Mouse (Mus musculus) forebrain, embryonic 16.5 days (tissue): ENCODE results near the gene Cep350. TPM values are rescaled to one million over a fixed set of nuclear protein-coding genes. Genes with fewer than 3 reads are reported as not detected.

Experiments used
- ATAC-seq: fragments of 200-750 bp; cut with Nextera tagmentation; 2 replicates; pipeline ENCODE4 v1.8.0; 2017; ENCODE audit warnings: mild to moderate bottlenecking, moderate library complexity
- H3K27ac ChIP-seq: fragments of 300-500 bp; sonication (generic); 2 replicates; pipeline ENCODE4 v1.5.1; 2014; ENCODE audit warnings: low read length, control low read depth
- H3K27me3 ChIP-seq: fragments of 300-500 bp; sonication (generic); replicated peaks from 2 replicates; pipeline ENCODE4 v1.6.1; 2014; ENCODE audit warnings: low read length; ENCODE audit not compliant: control insufficient read depth, insufficient read depth
- H3K36me3 ChIP-seq: fragments of 300-500 bp; sonication (generic); 2 replicates; pipeline ENCODE4 v1.6.1; 2014; ENCODE audit not compliant: control insufficient read depth, insufficient read depth
- H3K4me1 ChIP-seq: fragments of 300-500 bp; sonication (generic); replicated peaks from 2 replicates; pipeline ENCODE4 v1.6.1; 2014; ENCODE audit warnings: low read length; ENCODE audit not compliant: control insufficient read depth, insufficient read depth
- H3K4me2 ChIP-seq: fragments of 300-500 bp; sonication (generic); 2 replicates; pipeline ENCODE4 v1.6.1; 2014; ENCODE audit warnings: mild to moderate bottlenecking, low read length, control low read depth
- H3K4me3 ChIP-seq: fragments of 300-500 bp; sonication (generic); replicated peaks from 2 replicates; pipeline ENCODE4 v1.5.1; 2014; ENCODE audit warnings: mild to moderate bottlenecking, low read length, control low read depth
- H3K9ac ChIP-seq: fragments of 300-500 bp; sonication (generic); replicated peaks from 2 replicates; pipeline ENCODE4 v1.6.1; 2014; ENCODE audit warnings: low read depth, low read length, control low read depth
- H3K9me3 ChIP-seq: fragments of 300-500 bp; sonication (generic); 2 replicates; pipeline ENCODE4 v1.6.1; 2016; ENCODE audit warnings: low read length; ENCODE audit not compliant: control insufficient read depth
- WGBS: fragments of 180-500 bp; shearing (Covaris S2); extraction: QIAGEN DNeasy Blood & Tissue Kit; methylation state at CpG from one replicate; pipeline ENCODE4 v1.1.7; 2014; 5-methylcytosine and 5-hydroxymethylcytosine counted together
- polyA plus RNA-seq: library from polyadenylated mRNA; unstranded; fragments of >200 nt; fragmentation: Nextera tagmentation; extraction: Ambion mirVana; gene quantifications from 2 replicates; pipeline ENCODE4 v1.2.1, GENCODE M21; 2015

Cep350 gene
- polyA plus RNA-seq, 1 experiment from 2014 or later, result 10.3 TPM

DNA sequence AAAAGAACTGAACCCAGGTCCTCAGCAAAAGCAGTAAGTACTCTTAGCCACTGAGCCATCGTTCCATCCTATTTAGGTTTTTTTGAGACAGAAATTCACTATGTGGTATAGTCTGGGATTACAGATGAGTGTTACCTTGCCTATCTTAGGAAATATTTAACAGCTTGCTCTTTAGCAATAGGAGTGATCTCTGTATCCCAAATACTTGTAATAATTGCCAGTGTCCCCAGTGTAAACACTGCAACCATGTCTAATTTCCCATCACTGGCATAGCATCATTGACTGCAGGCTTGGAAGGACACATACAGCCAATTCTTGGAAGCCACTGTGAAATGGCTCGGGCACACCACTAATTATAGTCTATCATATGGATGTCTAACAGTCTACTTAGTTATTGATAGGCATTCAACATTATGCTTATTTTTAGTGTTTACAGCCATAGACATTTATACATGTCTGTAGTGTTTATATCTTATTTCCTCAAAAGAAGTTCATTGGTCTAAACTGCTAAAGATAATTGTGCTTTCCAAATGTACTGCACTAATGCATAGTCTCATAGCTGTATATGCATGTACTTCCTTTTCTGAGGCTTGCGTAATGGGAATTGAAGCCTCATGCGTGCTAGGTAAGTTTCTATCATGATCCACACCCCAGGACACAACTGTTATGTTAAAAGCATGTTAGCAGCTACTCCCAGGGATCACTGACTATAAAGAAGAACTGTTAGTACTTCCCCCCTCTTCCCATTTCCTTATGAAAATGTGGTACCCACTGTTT is 146.9 kb downstream of the Cep350 start:
- H3K9ac ChIP-seq, result no peak overlapping the region
- no peaks in the 10 kb centered on the region; the same call in 1 of the 2 replicates for H3K9me3 ChIP-seq
- no peaks in the 10 kb centered on the region for H3K4me1 ChIP-seq
- no peak overlapping the region for H3K27ac ChIP-seq
- no peak for ATAC-seq
- no peaks in the 10 kb centered on the region for H3K36me3 ChIP-seq
- 84% methylated on average over 4 of the region's 4 CpGs for WGBS
- no peak overlapping the region for H3K4me3 ChIP-seq
- no peak overlapping the region for H3K4me2 ChIP-seq
- H3K27me3 ChIP-seq, result no peaks in the 10 kb centered on the region

DNA sequence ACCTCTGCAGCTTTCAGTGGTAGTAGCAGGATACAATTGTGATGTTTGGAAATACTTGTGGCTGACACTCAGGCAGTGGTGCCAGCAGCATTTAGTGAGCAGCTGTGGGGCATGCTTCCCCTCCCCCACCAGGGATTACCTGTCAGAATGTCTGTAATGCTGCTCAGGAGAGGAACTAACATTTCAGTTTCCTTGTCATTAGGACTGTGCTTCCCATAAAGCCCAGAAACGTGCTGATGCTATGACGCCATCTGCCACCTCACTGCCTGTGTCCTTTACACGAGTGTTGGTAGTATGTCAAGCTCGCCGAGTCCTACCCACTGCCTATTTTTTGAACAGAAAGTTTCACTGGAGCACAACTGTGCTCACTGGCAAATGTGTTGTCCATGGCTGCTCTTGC is 152.4 kb downstream of the Cep350 start:
- H3K4me1 ChIP-seq, result no peaks in the 10 kb centered on the region
- H3K27ac ChIP-seq, result no peak overlapping the region
- ATAC-seq, result no peak
- no peaks in the 10 kb centered on the region; the same call in 1 of the 2 replicates for H3K9me3 ChIP-seq
- H3K9ac ChIP-seq, result no peak overlapping the region
- no peak overlapping the region for H3K4me2 ChIP-seq
- no peaks in the 10 kb centered on the region for H3K36me3 ChIP-seq
- WGBS, result 91% methylated on average over 5 of the region's 5 CpGs
- no peaks in the 10 kb centered on the region for H3K27me3 ChIP-seq
- H3K4me3 ChIP-seq, result no peak overlapping the region

DNA sequence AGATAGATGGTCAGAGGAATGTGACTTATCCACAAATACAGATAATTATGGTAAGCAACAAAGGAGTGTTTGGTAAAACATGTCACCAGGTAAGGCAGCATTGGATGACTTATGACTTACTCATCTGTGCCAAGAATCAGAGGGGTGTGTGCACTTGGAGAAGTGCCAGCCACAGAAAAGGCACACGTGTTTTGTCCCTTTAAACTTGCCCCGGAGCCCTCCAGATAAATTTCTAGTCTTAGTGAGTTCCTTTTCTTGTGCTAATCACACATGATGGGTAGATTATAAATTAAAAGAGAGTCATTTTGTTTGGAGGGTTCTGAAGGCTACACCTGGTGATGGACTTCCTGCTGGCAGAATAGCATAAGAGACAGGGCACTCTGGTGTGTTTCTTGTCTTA is 156.9 kb downstream of the Cep350 start:
- Histone ChIP-seq H3K9me3 (no peaks in the 10 kb centered on the region), H3K27me3 (no peaks in the 10 kb centered on the region), H3K4me1 (peaks cover 15% of the 10 kb centered on the region), H3K9ac (no peak overlapping the region), H3K27ac (no peak overlapping the region), H3K36me3 (no peaks in the 10 kb centered on the region), H3K4me3 (no peak overlapping the region), H3K4me2 (no peak overlapping the region)
- ATAC-seq, result no peak
- WGBS, result 38% methylated on average over 2 of the region's 2 CpGs

DNA sequence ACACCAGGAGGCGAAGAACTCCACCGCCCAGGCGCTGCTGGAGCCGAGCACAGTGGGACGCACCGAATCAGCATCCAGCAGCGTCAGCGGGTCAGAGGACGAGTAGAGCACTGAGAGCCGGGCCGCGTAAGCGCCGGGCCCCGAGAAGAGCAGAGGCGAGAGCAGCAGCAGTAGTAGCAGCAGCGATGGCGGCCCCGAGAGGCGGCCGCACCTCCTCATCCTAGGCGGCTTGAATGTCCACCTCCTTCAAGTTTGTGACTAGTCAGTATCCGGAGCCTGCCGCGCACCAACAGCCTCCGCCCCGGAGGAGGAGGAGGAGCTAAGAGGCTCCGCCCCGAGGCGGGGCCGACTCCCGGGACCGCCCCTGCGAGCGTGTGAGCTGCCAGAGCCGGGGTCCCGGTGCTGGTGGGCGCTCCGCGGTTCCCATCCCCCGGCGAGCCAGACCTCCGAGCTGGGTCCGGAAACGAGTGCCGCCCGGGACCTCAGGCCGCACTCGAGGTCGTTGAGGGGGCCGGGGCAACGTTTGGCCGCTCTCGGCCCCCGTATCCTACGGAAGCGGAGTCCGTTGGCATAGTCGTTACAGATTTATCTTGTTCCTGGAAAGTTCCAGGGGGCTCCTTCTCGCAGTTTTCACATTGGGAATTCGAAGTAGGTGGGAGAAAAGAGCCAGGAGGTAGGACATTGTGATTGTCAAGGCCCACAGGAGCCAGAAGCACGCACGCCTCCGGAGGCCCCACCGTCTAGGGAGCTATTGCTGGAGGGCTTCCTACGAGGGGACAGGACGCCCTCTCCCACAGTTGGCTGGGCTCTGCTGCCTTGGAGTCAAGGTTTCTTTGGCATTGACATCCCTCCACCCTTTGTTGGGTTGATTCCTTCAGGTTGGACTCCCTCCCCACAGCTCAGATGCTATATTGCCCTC is 160.2 kb downstream of the Cep350 start, which contains the start of gene Qsox1:
Gene Qsox1 (minus strand): TSS at position 309 of the 919 bp plus-strand sequence.
- under 1% methylated on average over 59 of the region's 67 CpGs for WGBS
- peak within 1 kb of the TSS; percentile 86 for H3K4me3 ChIP-seq
- peak within 1 kb of the TSS; percentile 75 for H3K4me2 ChIP-seq

DNA sequence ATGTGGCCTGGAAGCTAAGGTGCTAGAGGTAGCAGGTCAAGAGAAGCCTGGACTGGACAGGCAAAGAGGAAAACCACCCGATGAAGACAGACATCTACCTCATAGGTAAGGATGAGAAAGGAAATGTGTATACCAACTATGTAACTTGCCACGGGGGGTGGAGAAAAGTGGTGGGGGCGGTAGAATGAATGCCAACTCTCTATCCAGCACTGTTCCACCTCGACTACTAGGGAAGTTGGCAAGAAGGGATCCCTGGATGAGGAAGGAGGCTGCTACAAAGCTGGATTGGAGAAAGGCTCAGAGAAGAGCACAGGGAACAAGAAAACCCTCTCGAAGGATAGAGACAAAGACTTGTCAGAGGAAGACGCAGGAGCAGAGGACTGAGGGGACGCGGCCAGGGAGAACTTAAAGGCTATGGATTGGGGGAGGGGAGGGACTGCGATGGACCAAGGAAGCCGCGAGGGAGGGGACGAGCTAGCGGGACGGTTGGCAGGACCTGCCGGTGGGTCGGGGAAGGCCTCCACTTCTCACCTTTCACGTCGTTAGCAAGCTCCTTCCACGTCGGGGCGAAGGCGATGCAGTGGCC is 161.0 kb downstream of the Cep350 start:
- no peak; the same call in 1 of the 2 replicates for ATAC-seq
- peak overlapping the region; percentile 86 for H3K4me3 ChIP-seq
- WGBS, result 3% methylated on average over 22 of the region's 22 CpGs
- H3K4me1 ChIP-seq, result peaks cover 25% of the 10 kb centered on the region
- no peaks in the 10 kb centered on the region for H3K27me3 ChIP-seq
- H3K36me3 ChIP-seq, result no peaks in the 10 kb centered on the region
- H3K9me3 ChIP-seq, result no peaks in the 10 kb centered on the region
- peak overlapping the region; percentile 21; the same call in 1 of the 2 replicates for H3K27ac ChIP-seq
- peak overlapping the region; percentile 75 for H3K4me2 ChIP-seq
- peak overlapping the region; percentile 77 for H3K9ac ChIP-seq

More for the DNA sequence above, 160.2 kb downstream of the Cep350 start, which contains the start of gene Qsox1:
- peaks cover 25% of the 10 kb centered on the region for H3K4me1 ChIP-seq
- no peaks in the 10 kb centered on the region for H3K27me3 ChIP-seq
- H3K27ac ChIP-seq, result peak within 1 kb of the TSS; percentile 21; the same call in 1 of the 2 replicates
- H3K9me3 ChIP-seq, result no peaks in the 10 kb centered on the region
- ATAC-seq, result peak; percentile 98
- H3K36me3 ChIP-seq, result no peaks in the 10 kb centered on the region
- H3K9ac ChIP-seq, result peak within 1 kb of the TSS; percentile 77

DNA sequence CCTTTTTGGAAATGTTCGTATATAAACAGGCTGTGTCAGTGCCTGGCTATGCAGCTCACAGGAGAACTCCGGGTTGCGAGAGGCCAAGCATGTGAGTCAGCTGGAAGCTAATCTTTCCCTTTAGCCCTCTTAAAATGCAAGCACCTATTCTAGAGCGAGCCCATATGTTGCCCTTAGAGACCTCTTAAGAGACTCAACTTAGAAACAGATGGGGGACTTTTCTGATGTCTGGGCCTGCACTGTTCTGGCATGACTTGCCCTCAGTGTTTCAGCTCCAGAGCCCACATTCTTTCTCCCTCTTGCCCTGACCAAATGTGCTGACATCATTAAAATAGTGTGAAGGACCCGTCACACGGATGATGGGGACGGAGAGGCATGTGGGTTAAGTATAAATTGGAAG is 162.4 kb downstream of the Cep350 start:
- no peaks in the 10 kb centered on the region for H3K9me3 ChIP-seq
- H3K4me3 ChIP-seq, result no peak overlapping the region
- no peak for ATAC-seq
- no peak overlapping the region for H3K27ac ChIP-seq
- no peaks in the 10 kb centered on the region for H3K36me3 ChIP-seq
- H3K4me2 ChIP-seq, result no peak overlapping the region
- H3K9ac ChIP-seq, result no peak overlapping the region
- H3K4me1 ChIP-seq, result peaks cover 25% of the 10 kb centered on the region
- WGBS, result 58% methylated on average over 7 of the region's 7 CpGs
- H3K27me3 ChIP-seq, result no peaks in the 10 kb centered on the region

DNA sequence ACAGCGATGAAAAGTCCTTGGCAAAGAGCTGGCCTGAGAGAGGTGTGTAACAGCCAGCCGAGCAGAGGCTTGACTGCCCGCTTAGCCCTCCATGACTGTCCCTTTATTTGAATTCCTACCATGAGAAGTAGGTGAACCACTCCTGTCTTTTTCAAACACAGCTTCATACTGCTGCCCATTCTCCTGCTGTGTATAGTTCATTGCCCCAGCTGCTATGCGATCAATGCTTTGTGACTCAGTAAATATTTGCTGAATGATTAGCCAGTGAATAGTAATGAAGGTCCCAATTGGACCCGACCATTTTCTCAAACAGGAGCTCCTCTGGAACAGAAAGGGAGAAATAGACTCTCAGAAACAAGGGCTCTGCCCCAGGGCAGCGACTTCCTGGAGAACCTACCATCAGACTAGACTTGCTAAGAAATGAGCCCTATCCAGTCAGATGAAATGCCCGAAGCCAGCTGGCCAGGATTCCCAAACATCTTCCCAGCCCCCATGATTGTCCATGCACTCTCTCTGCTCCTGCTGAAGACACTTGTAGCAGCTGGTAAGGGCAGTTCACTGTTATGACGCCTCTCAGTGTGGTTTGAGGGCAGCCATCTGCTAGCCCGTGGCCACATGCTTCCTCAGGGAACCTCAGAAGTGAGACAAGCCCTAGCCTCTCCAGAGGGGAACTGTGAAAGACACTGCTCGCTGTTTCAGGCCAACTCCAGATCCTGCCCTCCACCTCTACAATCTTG is 163.2 kb downstream of the Cep350 start:
- Histone ChIP-seq H3K36me3 (no peaks in the 10 kb centered on the region), H3K27me3 (no peaks in the 10 kb centered on the region), H3K9me3 (no peaks in the 10 kb centered on the region), H3K27ac (no peak overlapping the region), H3K4me3 (no peak overlapping the region), H3K4me2 (no peak overlapping the region), H3K4me1 (peaks cover 25% of the 10 kb centered on the region), H3K9ac (no peak overlapping the region)
- 67% methylated on average over 10 of the region's 10 CpGs for WGBS
- no peak for ATAC-seq

DNA sequence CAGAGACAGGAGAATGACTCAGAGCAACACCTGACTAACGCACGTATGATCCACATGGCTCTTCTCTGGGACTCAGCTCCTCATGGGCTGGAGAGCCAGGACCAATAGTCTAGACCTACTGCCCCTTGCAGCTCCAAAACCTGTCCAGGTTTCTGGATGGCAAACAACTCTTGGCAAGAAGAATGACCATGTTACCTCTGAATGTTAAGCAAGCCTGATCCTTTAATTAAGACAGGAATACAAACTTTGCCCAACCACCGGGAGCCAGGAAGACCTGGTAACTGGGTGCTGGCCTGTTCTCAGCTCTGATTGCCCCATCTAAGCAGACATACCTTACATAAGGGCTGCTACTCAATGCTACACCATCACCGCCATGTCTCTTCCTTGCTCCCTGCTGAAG is 164.8 kb downstream of the Cep350 start:
- WGBS, result 91% methylated on average over 4 of the region's 4 CpGs

More for the DNA sequence above, 164.8 kb downstream of the Cep350 start:
- Histone ChIP-seq H3K27ac (no peak overlapping the region), H3K4me3 (no peak overlapping the region), H3K27me3 (no peaks in the 10 kb centered on the region), H3K36me3 (no peaks in the 10 kb centered on the region), H3K4me2 (no peak overlapping the region), H3K4me1 (peaks cover 25% of the 10 kb centered on the region), H3K9ac (no peak overlapping the region), H3K9me3 (no peaks in the 10 kb centered on the region)
- ATAC-seq, result no peak
